Mouse (Mus musculus) kidney, postnatal 25 days (tissue): Measurements from ENCODE around the gene Emp1.
A peak's percentile ranks its signal among the peaks of the same experiment; 100 is the strongest.

Source experiments
- DNase-seq, 2 experiments: peaks; one replicate each; pipeline ENCODE4 v3.0.0; 2021; ENCODE audit warnings: mixed read lengths in 2 of 2

Gene Emp1

DNA sequence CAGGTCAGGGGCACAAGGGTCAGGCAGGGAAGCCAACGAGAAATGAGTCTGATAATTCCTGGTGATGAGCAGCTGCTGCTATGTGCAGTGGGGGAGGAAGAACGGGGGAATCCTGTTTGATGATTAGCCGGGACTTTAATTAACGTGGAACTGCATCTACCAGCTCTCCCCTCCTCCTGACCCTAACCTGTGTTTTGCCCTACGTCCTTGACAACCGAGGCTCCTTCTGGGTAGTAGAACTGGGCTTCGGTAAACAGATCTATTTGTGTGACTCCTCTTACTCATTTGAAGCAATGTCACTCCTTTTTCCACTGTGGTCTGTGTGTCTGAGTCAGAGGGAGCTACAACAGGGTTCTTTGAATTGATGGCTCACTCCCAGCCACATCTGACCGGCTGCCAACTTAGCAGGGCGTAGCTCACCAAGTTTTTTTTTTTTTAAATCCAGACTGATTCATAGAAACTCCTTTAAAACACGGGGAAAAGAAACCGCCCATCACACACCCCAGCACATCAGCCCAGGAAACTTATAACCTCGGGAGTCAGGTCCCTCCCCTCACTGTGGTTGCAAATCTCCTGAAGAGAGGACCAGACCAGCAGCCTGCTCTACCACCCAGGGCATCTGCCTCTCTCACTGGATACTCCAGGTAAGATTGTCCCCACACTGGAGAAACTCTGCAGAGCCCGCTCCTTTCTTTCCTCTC, at the start of gene Emp1:
Gene Emp1, plus strand, starts transcription at position 87 of the 701 bp plus-strand sequence.
- peak; percentile 87 to 89 for DNase-seq

GRCm38 (mm10) chr6:135313981-135314380, 48.4 kb upstream of the Emp1 start:
- peak in 1 of 2 experiments; percentile 52 for DNase-seq

- DNase-seq: no peak
Observed at GRCm38 (mm10) chr6:135316141-135316540, 46.2 kb upstream of the Emp1 start.

DNA sequence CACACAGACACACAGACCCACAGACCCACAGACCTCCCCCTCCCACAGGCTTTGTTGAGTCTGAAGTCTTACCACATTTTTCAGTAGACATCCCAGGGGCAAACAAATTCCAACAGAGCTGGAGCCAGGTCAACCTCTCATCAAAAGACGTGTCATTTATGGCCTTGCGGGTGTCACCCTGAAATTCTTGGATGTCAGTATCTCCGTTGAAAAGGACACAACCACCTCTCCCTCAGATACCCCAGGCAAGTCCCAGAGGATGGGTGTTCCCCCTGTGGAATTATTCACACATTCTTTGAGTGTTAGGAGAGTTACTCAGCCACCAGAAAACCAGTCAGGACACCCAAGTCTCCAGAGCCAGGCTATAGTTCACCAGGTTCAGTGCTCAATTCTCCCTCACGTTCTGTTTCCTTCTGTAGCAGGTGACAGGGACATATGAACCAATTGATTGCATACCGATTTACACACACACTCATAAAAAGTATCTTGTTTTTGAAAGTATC, 42.9 kb upstream of the Emp1 start:
- DNase-seq: no peak

DNA sequence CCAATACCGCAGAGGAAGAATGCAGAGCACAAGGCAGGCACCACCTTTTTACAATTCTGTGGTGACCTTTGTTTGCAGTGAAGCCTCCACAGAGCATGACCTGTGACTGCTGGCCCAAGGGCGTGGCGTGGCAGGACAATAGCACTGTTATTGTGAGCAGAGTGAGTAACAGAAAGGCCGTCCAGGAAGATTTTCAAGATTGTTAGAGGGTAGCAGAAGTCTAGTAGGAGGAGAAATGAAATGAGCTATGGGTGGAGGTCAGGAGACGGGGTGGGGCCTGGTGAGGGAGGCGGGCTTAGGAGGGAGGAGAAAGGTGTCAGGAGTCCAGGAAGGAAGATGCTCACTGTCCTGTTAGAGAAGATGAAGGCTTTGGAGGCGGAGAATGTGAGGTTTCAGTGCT, 39.6 kb upstream of the Emp1 start:
- peak; percentile 40 to 61 for DNase-seq

DNA sequence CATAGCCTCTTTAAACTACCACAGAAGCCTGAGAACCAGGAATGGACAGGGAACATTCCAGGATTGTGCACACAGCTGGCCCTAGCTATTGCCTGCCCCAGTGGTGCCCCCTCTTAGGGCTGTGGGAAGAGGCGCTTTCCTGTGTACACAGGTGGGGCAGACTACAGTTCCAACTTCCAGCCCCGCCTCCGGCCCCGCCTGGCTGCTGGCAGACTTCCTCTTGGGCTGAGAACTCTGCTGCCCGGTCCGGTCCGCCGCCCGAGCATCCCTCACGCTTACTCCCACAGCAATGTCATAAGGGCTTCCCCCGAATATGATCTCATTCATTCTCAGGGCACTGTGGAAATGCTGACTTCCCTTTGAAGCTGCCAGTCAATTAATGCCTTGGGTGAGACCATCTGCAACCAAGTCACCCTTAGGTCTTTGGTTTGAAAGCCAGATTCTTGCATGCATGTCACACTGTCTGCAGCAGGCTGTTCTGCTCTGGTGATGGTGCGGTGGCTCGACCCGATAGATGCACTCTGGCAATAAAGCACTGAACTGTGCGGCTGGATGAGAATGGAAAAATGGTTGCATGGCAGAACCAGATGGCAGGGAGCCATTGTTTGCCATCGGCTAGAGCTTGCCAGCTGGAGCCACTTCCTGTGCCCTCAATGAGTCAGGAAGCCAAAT, 38.9 kb upstream of the Emp1 start:
- DNase-seq: peak; percentile 72 to 82

GRCm38 (mm10) chr6:135324111-135324510, 38.2 kb upstream of the Emp1 start:
- DNase-seq: no peak

GRCm38 (mm10) chr6:135324686-135325300, 37.6 kb upstream of the Emp1 start:
- no peak for DNase-seq

DNA sequence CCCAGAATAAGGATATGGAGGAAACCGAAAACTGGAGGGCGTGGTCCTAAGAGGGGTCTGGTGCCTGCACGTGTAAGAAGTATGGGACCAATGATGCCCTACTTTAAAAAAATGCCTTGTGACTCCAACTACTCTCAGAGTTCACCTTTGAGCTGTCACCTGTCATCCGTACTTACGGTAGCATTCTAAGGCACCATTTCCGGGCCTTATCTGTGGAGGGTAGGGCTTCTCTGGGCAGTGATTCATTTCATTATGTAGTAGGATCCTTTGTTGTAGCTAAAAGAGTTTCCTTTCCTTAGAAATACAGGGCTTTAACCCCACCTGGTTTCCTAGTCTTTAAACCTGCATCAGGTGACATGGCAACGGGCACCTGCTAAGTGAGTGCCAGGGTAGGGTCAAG, 35.5 kb upstream of the Emp1 start:
- no peak for DNase-seq

- no peak for DNase-seq
Observed at GRCm38 (mm10) chr6:135331916-135332315, 30.4 kb upstream of the Emp1 start.

- DNase-seq: peak; percentile 49 to 75
Observed at GRCm38 (mm10) chr6:135332737-135333281, 29.5 kb upstream of the Emp1 start.

GRCm38 (mm10) chr6:135333994-135334651, 28.2 kb upstream of the Emp1 start:
- peak in 1 of 2 experiments; percentile 51 for DNase-seq

DNA sequence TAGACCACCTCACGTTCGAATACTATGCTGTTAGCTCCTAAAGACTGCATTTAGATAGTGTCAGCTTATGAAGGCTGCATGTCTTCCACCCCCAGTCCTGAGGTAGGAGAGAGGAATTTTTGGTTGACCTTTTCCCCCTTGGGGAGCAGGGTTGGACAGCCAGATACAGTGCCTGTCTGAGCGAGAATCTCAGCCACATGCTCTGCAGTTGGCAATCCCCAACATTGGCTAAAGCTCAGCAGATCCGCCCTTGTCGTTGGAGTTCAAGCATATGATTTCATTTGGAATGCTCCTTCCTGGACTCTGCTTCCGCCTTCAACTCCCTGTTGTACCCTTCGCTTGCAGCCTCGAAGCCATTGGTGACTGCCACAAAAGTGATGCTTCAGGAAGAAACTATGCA, 26.0 kb upstream of the Emp1 start:
- no peak for DNase-seq

- DNase-seq: peak; percentile 61 to 63
Observed at GRCm38 (mm10) chr6:135340355-135341075, 21.8 kb upstream of the Emp1 start.

GRCm38 (mm10) chr6:135341076-135341378, 21.3 kb upstream of the Emp1 start:
- peak; percentile 28 to 68 for DNase-seq

DNA sequence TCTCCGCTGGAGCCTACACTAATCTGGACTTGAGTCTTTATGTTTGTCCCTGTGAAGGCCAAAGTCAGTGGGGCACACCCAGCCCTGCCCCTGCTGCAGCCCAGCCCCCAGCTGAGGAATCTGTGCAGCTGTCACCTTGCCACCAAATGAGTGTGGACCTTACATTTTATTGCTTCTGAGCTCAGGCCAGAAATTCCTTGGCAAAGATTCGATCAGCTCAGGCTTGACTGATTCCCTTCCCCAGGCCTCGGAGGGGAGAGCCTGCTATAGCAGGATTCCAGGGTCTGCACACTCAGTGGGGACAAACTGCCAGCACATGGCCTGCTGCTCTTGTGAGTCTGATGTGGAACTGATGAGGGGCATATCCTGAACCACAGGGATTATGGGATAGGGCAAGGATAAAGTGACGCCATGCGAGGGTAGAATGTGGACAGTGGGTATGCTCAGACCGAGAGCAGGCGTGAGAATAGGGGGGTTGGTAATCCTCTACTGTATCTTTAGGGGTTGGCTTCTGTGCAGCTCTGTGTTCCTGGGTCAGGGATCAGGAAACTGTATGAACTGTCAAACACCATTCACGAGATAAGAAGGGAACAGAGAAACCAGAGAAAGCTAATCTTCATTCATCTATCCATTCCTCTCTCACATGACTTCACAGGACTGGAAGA, 10.6 kb upstream of the Emp1 start:
- peak; percentile 81 to 89 for DNase-seq

- DNase-seq: no peak
Observed at GRCm38 (mm10) chr6:135352537-135352936, 9.8 kb upstream of the Emp1 start.

DNA sequence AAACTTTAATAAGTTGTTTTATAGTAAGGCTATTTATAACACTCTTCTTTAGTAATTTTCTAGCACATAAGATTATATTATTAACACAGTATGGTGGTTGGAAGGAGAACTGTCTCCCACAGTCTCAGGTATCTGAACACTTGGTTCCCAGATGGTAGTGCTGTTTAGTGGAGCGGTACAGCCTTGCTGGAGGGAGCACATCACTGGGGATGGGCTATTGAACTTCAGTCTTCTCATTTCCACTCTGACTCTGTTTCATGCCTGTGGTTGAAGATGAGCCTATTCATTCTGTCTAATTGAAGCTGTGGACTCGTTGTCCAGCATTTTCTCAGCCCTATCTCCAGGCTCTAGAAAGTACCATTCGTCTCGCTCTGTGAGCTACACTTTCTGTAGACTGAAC, 7.4 kb upstream of the Emp1 start:
- no peak for DNase-seq

DNA sequence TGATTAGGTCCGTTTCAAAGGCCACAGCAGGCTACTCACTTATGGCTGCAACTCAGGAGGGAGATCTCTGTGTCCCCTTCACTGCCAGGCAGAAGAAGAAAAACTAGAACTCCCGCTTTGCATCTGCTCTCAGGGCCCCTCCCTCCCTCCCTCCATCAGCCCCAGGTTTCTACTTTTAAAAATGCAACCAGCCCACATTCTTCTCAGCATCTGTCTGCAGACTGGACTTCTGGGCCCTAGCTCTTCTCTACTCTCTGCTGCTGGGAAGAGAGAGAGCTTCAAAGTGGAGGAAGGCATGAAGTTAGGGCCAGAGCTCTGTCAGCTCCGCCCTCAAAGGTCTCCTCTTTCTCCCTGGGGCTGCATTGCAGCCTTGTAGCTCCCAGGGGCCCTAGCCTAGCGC, 2.0 kb upstream of the Emp1 start:
- no peak for DNase-seq

DNA sequence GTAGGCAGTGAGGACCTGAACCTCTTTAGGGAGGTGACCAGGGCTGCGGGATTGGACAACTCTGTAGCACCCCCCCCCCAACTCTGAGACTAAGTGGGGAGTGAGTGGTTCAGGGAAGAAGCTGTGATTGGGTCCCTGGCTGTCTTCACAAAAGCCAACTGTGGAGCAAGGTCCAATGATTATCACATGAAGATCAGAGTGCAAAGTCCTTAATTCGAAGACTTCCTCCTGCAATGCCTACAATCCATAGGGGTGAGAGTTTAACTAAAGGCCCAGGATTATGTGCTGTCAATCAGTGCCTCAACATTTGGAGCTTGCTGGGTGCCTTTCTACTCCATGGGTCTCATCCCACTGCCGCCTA, 267 bp upstream of the Emp1 start:
- no peak for DNase-seq

GRCm38 (mm10) chr6:135363344-135364040, 1.1 kb downstream of the Emp1 start:
- DNase-seq: no peak
